Mouse (Mus musculus): Measurements from ENCODE around the gene Stk32c.

DNA sequence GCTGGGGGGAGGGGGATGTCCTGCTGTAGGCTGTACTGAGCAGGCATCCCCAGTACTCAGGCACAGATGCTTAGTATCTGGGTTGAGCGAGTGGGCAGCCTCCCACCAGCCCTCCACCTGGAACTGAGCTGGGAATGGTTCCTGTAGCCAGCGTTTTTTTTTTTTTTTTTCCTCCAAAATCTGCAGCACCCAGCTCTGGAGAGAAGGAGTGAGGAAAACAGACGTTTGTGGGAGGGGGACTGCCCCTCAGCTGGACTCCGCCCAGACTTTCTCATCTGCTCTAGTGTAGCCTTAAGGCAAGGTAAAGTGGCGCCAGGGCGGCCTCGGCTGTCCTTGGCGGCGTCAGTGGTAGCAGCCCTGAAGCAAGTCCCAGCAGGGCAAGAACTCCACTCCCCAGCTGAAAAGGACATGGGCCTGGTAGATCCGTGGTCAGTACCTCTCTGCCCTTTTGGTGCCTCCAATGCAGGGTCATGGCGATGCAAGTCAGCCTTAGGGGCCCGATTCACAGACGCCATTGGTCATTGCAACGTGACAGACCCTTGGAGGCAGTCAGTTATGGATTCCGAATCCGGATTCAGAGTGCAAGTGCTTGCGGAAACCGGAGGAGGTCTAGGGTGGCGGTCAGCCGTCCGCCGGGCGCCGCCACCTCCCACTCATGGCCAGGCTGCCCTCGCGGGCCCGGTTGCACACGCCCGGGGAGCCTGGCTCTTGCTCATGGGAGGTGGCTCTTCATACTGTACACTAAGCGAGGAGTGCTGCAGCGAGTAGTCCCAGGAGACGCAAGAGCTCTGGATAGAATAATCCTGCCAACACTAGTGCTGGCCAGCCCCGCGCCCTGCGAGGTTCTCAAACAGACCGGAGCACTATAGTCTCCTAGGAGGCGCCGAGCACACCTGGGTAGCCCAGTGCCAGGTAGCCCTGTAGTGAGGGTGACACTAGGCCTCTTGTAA, 34.1 kb upstream of the Stk32c start:
- no peak for TF ChIP-seq HCFC1 (IDR thresholded peaks at IDR 0.05; ENCODE audit: borderline replicate concordance, insufficient read depth, low read length)
- no peak for TF ChIP-seq ZNF384 (IDR thresholded peaks at IDR 0.05; ENCODE audit: low read depth, low read length)
- no peak for TF ChIP-seq ZC3H11A (IDR thresholded peaks at IDR 0.05; ENCODE audit: borderline replicate concordance, low read depth, low read length)
- no peak for TF ChIP-seq MAFK (IDR thresholded peaks at IDR 0.05; ENCODE audit: insufficient read depth, low read depth, low read length)
- no peak for TF ChIP-seq CHD2 (IDR thresholded peaks at IDR 0.05; ENCODE audit: low read depth, low read length)

All from ES-E14 (cell line).